In the genomic region with DNA sequence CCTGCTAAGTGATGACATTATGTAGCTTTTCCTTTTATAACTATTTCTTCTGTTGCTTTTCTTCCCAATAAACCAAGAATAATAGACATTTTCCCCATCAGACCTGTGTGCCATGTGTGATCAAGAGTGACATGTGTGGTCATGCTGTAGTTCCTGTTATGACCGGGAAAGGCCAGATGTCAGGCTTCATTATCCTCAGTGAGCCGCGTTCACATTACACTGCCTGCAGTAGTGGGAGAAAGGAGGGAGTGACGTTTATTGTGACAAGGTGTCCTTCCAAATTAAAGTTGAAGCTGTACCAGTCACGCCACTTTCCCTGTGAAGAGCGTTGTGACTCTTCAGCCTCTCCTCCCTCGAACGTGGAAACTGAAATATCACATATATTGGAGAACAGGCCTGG, we compare ENCODE assay signal across 38 mouse cellular contexts. TPM values are rescaled to one million over a fixed set of nuclear protein-coding genes. Genes with fewer than 3 reads are reported as not detected.
"Had no signal": no experiment of that assay in that cellular context is flagged by ENCODE, and none has a peak within 500 bp of the region (broad histone marks: within the 10 kb centered on the region; RNA-seq: fewer than 3 reads in every experiment).

No protein-coding gene starts in this region.

- H3K27ac ChIP-seq: heart, adult 2 months; hindbrain, embryonic 13.5 days; hindbrain, embryonic 15.5 days; hindbrain, postnatal 0 days; kidney, embryonic 15.5 days; kidney, postnatal 0 days; limb, embryonic 13.5 days; limb, embryonic 15.5 days; liver, embryonic 12.5 days; liver, embryonic 14.5 days had no signal

- H3K9me3 ChIP-seq: heart, embryonic 12.5 days; heart, embryonic 15.5 days; hindbrain, embryonic 13.5 days; hindbrain, embryonic 15.5 days; kidney, embryonic 15.5 days; limb, embryonic 13.5 days; limb, embryonic 15.5 days; liver, embryonic 12.5 days had no signal

- H3K27me3 ChIP-seq: heart, embryonic 12.5 days; heart, embryonic 15.5 days; hindbrain, embryonic 13.5 days; hindbrain, embryonic 15.5 days; limb, embryonic 13.5 days; limb, embryonic 15.5 days; liver, embryonic 12.5 days had no signal

- DNase-seq: gastrocnemius, postnatal 14 days; gastrocnemius, postnatal 36 days; heart, adult 11 months; heart, adult 2 months; heart, postnatal 14 days; heart, postnatal 36 days; kidney, adult 11 months; kidney, adult 2 months; kidney, adult 9 months; kidney, postnatal 14 days; kidney, postnatal 36 days; layer of hippocampus, adult 9-11 months; layer of hippocampus, postnatal 36 days; left cerebral cortex, postnatal 4 days had no signal

- H3K4me1 ChIP-seq: kidney, embryonic 15.5 days; liver, embryonic 12.5 days had no signal

- ATAC-seq: hindbrain, postnatal 0 days; intestine, embryonic 16.5 days; liver, embryonic 12.5 days had no signal

- H3K4me3 ChIP-seq: heart, adult 2 months; heart, embryonic 12.5 days; heart, embryonic 15.5 days; hindbrain, embryonic 13.5 days; hindbrain, embryonic 15.5 days; kidney, embryonic 15.5 days; limb, embryonic 13.5 days; limb, embryonic 15.5 days; liver, embryonic 12.5 days had no signal

- H3K36me3 ChIP-seq: heart, embryonic 12.5 days; heart, embryonic 15.5 days; hindbrain, embryonic 13.5 days; hindbrain, embryonic 15.5 days; kidney, embryonic 15.5 days; limb, embryonic 13.5 days; limb, embryonic 15.5 days; liver, embryonic 12.5 days had no signal

RNA-seq across cellular contexts. Expression of a gene that starts 0.7 kb away (rescaled TPM):
- total RNA-seq: gastrocnemius, adult 18-20 months; gastrocnemius, adult 8-10 months; gastrocnemius, postnatal 14 days; gastrocnemius, postnatal 36 days; hematopoietic stem cell, adult 5-6 weeks; layer of hippocampus, adult 8-10 months; layer of hippocampus, postnatal 36 days; left cerebral cortex, adult 8-10 months; left cerebral cortex, postnatal 10 days; left cerebral cortex, postnatal 4 days; liver, adult 2 months had no signal
- polyA plus RNA-seq: gonadal fat pad, adult 2 months; heart, adult 2 months; hindbrain, embryonic 11.5 days; hindbrain, embryonic 13.5 days; hindbrain, embryonic 15.5 days; hindbrain, postnatal 0 days; intestine, embryonic 14.5 days; intestine, embryonic 16.5 days; kidney, adult 2 months; kidney, embryonic 15.5 days; kidney, postnatal 0 days; large intestine, adult 2 months; limb, embryonic 11.5 days; limb, embryonic 13.5 days; limb, embryonic 15.5 days; liver, adult 2 months; liver, embryonic 12.5 days; liver, embryonic 14.5 days had no signal

RNA-seq across cellular contexts. Expression of a gene that starts 10.5 kb away (rescaled TPM):
- total RNA-seq: gastrocnemius, postnatal 36 days; liver, adult 2 months had no signal
- polyA plus RNA-seq: kidney, adult 2 months; liver, adult 2 months had no signal
